Mouse (Mus musculus) cerebellum, adult 2 months (tissue): ENCODE measurements at regions not wholly inside any gene's neighbourhood (a gene's known extent, or its start where the extent isn't known, plus 50 kb on each side); places are given as distances from the start of the nearest gene placed in this dataset.

Experiments used
- CTCF ChIP-seq: fragments of 200-500 bp; IDR thresholded peaks from 2 replicates; pipeline ENCODE4 v1.5.1; 2011; ENCODE audit warnings: low read depth, mild to moderate bottlenecking, control low read depth, low read length, moderate library complexity, borderline replicate concordance; ENCODE audit not compliant: insufficient read depth
- POLR2A ChIP-seq: fragments of 200-500 bp; IDR thresholded peaks from 2 replicates; pipeline ENCODE4 v1.6.1; 2011; ENCODE audit warnings: low read length, control low read depth, borderline replicate concordance; ENCODE audit not compliant: insufficient read depth

DNA sequence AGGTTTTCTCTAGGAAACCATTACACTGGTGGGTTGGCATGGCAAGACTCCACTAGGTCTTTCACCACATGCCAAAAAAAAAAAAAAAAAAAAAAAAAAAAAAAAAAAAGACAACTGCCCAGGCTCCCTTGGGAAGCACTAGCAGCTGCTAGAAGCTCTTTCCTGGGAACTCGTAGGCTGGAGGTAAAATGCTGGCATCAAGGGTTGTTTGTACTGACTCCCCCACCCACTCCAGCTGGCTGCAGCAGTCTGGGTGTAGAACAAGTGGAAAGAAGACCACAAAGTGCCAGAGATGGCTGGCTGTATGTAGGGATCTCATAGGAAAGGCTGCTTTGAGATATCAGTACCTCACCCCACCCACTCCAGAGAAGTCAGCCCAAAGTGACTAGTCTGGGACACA, 140.0 kb upstream of the Spats2l start:
- TF ChIP-seq POLR2A (no peak), CTCF (no peak)
